ENCODE assay signal across 24 mouse cellular contexts in genomic region chr4:64667998-64668397, GRCm38 (mm10).
DNase-seq lines count a peak whose midpoint lies in the region; ATAC-seq and TF ChIP-seq lines count a peak whose summit lies in the region.
"Had no signal": no experiment of that assay in that cellular context is flagged by ENCODE, and none has a peak within 500 bp of the region (broad histone marks: within the 10 kb centered on the region; RNA-seq: fewer than 3 reads in every experiment).

No protein-coding gene starts in this region.

- WGBS in embryonic facial prominence, embryonic 14.5 days, result 58% methylated on average over 3 of the region's 3 CpGs
- WGBS in embryonic facial prominence, embryonic 10.5 days, result 85% methylated on average over 3 of the region's 3 CpGs
- WGBS in lung, embryonic 14.5 days, result 56% methylated on average over 3 of the region's 3 CpGs

- no peaks in the 10 kb centered on the region for H3K9me3 ChIP-seq in embryonic facial prominence, embryonic 14.5 days (ENCODE audit: control insufficient read depth, low read length)
- no peaks in the 10 kb centered on the region for H3K9me3 ChIP-seq in embryonic facial prominence, embryonic 10.5 days
- no peaks in the 10 kb centered on the region for H3K9me3 ChIP-seq in lung, embryonic 14.5 days (ENCODE audit: low read depth, low read length)
- H3K9me3 ChIP-seq: embryonic facial prominence, embryonic 13.5 days; forebrain, embryonic 10.5 days; forebrain, embryonic 12.5 days had no signal

- H3K36me3 ChIP-seq in embryonic facial prominence, embryonic 14.5 days (ENCODE audit: control insufficient read depth, insufficient read depth, low read length), result no peaks in the 10 kb centered on the region
- H3K36me3 ChIP-seq in embryonic facial prominence, embryonic 10.5 days (replicated peaks), result no peaks in the 10 kb centered on the region
- H3K36me3 ChIP-seq in lung, embryonic 14.5 days (ENCODE audit: insufficient read depth), result no peaks in the 10 kb centered on the region
- H3K36me3 ChIP-seq: embryonic facial prominence, embryonic 13.5 days; forebrain, embryonic 10.5 days; forebrain, embryonic 12.5 days had no signal

- no peaks in the 10 kb centered on the region for H3K4me1 ChIP-seq in embryonic facial prominence, embryonic 14.5 days (ENCODE audit: control insufficient read depth, insufficient read depth, low read length)
- no peaks in the 10 kb centered on the region for H3K4me1 ChIP-seq in embryonic facial prominence, embryonic 10.5 days
- H3K4me1 ChIP-seq in lung, embryonic 14.5 days (ENCODE audit: insufficient read depth), result no peaks in the 10 kb centered on the region
- H3K4me1 ChIP-seq: embryonic facial prominence, embryonic 13.5 days; forebrain, embryonic 10.5 days; forebrain, embryonic 12.5 days had no signal

- no peak for ATAC-seq in embryonic facial prominence, embryonic 14.5 days (ENCODE audit: low read depth)
- no peak for ATAC-seq in lung, embryonic 14.5 days (ENCODE audit: insufficient read depth)
- ATAC-seq in megakaryocyte-erythroid progenitor cell, adult 5-6 weeks (replicated peaks; ENCODE audit: low FRiP score, low TSS enrichment, poor library complexity, severe bottlenecking), result no peak
- ATAC-seq: activated CD4-positive, CD25-positive, alpha-beta regulatory T cell, adult 4 months; forebrain, embryonic 14.5 days; forebrain, embryonic 16.5 days; Patski had no signal

- H3K27me3 ChIP-seq in embryonic facial prominence, embryonic 14.5 days (replicated peaks; ENCODE audit: control insufficient read depth, insufficient read depth, low read length), result no peaks in the 10 kb centered on the region
- H3K27me3 ChIP-seq in embryonic facial prominence, embryonic 10.5 days (replicated peaks; ENCODE audit: low read depth, poor library complexity, severe bottlenecking), result no peaks in the 10 kb centered on the region
- no peaks in the 10 kb centered on the region for H3K27me3 ChIP-seq in lung, embryonic 14.5 days (ENCODE audit: insufficient read depth, low read length)
- H3K27me3 ChIP-seq: embryonic facial prominence, embryonic 13.5 days; forebrain, embryonic 12.5 days; Patski had no signal

- H3K9ac ChIP-seq in embryonic facial prominence, embryonic 14.5 days (ENCODE audit: low read depth, low read length), result no peak overlapping the region
- H3K9ac ChIP-seq in lung, embryonic 14.5 days, result no peak overlapping the region
- H3K9ac ChIP-seq: embryonic facial prominence, embryonic 13.5 days; forebrain, embryonic 12.5 days had no signal

- DNase-seq in embryonic facial prominence, embryonic 14.5 days (ENCODE audit: low spot score), result peak; percentile 71
- no peak for DNase-seq in embryonic facial prominence, embryonic 10.5 days (ENCODE audit: low spot score)
- DNase-seq in lung, embryonic 14.5 days, result peak; percentile 33
- DNase-seq in lung, postnatal 4 days, result no peak
- DNase-seq in brain, adult 2 months (ENCODE audit: low read depth, low spot score), result peak; percentile 33
- peak; percentile 13 for DNase-seq in telencephalon, adult 2 months (ENCODE audit: low read depth, low spot score)
- no peak for DNase-seq in lung, postnatal 25 days (ENCODE audit: low spot score)
- DNase-seq: adrenal gland, adult 8-10 months; adrenal gland, postnatal 14 days; adrenal gland, postnatal 36 days; cerebellum, adult 11-12 months; cerebellum, adult 2 months; cerebellum, adult 9-10 months; cerebellum, postnatal 10 days; cerebellum, postnatal 25 days had no signal

- H3K27ac ChIP-seq in embryonic facial prominence, embryonic 14.5 days (replicated peaks; ENCODE audit: low read depth, low read length), result no peak overlapping the region
- H3K27ac ChIP-seq in embryonic facial prominence, embryonic 10.5 days (replicated peaks), result no peak overlapping the region
- no peak overlapping the region for H3K27ac ChIP-seq in lung, embryonic 14.5 days (ENCODE audit: low read depth)
- H3K27ac ChIP-seq: embryonic facial prominence, embryonic 13.5 days; forebrain, embryonic 10.5 days; forebrain, embryonic 12.5 days had no signal

- no peak overlapping the region for H3K4me2 ChIP-seq in embryonic facial prominence, embryonic 14.5 days (ENCODE audit: low read depth, low read length)
- H3K4me2 ChIP-seq in lung, embryonic 14.5 days, result no peak overlapping the region
- H3K4me2 ChIP-seq: embryonic facial prominence, embryonic 13.5 days; forebrain, embryonic 12.5 days had no signal

- no peak overlapping the region for H3K4me3 ChIP-seq in embryonic facial prominence, embryonic 14.5 days (ENCODE audit: low read depth, low read length)
- no peak overlapping the region for H3K4me3 ChIP-seq in embryonic facial prominence, embryonic 10.5 days
- no peak overlapping the region for H3K4me3 ChIP-seq in lung, embryonic 14.5 days (ENCODE audit: low read depth, low read length)
- H3K4me3 ChIP-seq: embryonic facial prominence, embryonic 13.5 days; erythroblast, embryonic 14.5 days; forebrain, embryonic 10.5 days; forebrain, embryonic 12.5 days had no signal

- no peak for TF ChIP-seq CTCF in lung, embryonic 14.5 days (IDR thresholded peaks at IDR 0.05; ENCODE audit: low read depth)

Comparison
In these comparisons a context has a peak if more than half of its experiments do, and no peak if none do; other contexts are left out.
1. DNase-seq: peak in embryonic facial prominence, embryonic 14.5 days (single experiment), lung, embryonic 14.5 days (single experiment), brain, adult 2 months (single experiment) and telencephalon, adult 2 months (single experiment); none in embryonic facial prominence, embryonic 10.5 days (single experiment), lung, postnatal 4 days (0 of 2) and lung, postnatal 25 days (single experiment).